Mouse (Mus musculus): ENCODE data around the gene Nbeal2.

GRCm38 (mm10) chr9:110620685-110621084, 33.3 kb downstream of the Nbeal2 start:
- TF ChIP-seq GATA1 (IDR thresholded peaks at IDR 0.05; ENCODE audit: low read length) (no peak), TAL1 (IDR thresholded peaks at IDR 0.05; ENCODE audit: low read length) (no peak)

All from erythroblast, embryonic 14.5 days (primary cell).